Mouse (Mus musculus) brain, adult 2 months (tissue): ENCODE data around the gene Tgm2.

Source experiments
- DNase-seq: peaks from one replicate; pipeline ENCODE4 v3.0.0; 2011; ENCODE audit warnings: low read depth, low spot score

The Tgm2 gene

DNA sequence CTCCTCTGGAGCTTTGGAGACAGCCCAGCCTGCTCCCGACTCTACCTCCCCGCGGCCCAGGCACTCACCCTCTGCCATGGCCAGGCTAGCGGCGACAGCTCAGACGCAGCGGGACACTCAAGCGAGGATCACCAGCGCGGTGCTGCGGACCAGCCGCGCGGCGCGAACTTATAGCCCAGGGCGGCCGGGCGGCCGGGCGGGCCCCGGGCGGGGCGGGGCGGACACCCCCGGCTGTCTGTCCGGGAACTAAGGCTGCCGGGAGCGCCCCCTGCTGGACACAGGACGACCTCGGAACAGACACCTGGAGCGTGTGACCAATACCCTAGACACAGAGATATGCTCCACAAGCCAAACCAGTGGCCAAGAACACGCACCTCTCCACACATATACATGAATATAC lies at the start of gene Tgm2:
Gene Tgm2 (minus strand): TSS at position 214 of the 400 bp plus-strand sequence.
- DNase-seq = peak; percentile 74

DNA sequence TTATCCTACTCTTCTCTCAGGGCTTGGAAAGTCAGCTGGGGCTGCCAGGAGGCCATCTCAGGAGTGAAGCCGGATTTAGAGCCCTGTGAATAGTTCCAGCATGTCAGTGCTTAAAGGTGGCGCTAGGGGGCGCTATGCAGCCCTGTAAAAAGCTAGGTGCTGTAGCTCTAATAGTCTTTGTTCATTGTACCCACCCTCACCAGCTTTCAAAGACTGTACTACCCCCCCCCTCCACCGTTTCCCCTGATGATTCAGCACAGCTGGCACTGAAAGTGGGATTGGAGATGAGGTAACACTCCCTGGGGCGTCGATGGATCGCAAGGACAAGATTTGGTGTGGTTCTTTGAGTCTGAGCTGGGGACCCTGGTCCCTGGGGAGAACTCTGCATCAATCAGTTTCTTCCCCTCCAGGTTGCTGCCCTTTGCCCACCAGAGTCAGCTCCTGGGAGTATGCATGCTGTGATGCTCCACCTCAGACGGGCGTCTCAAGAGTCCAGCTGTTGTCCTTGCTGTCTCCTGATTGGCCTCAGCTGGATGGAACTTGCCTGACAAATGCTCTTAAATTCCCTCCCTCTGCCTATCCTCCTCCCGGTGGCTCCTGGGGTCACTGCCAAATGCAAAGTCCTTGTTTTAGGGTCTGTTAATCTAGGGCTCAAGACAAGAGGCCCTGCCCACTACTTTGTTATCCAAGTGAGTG lies 48.9 kb upstream of the Tgm2 start:
- peak; percentile 80 for DNase-seq

DNA sequence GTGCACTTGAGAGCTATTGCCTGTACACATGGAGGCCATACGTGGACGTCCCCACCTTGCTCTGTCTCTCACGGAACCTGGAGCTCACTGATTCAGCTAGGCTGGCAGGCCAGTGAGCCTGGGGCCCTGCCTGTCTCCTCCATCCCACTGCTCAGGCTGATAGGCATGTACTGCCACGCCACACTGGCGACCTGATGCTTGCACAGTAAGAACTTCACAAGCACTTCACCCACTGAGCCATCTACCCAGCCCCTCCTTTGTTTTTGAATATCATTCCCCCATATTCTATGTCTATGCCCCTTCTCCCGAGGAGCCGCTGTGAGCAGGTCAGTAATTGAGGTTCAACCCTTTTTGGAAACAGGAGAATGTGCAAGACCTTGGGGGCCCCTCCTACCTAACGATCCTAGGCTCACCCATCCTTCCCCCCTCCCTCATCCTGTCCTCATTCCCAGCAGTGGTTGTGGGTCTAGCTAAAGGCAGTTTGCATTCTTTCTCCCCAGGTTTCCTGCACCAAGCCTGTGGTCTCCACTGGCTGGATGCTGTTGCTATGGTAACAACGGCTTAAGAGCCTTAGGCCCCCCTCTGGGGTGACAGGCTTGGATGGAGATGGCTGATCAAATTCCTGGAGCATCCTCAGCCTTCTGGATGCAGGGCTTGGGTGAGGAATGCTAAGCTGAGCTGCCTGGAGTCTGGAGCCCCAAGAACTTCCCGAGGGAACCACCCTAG lies 47.5 kb upstream of the Tgm2 start:
- peak; percentile 40 for DNase-seq

DNA sequence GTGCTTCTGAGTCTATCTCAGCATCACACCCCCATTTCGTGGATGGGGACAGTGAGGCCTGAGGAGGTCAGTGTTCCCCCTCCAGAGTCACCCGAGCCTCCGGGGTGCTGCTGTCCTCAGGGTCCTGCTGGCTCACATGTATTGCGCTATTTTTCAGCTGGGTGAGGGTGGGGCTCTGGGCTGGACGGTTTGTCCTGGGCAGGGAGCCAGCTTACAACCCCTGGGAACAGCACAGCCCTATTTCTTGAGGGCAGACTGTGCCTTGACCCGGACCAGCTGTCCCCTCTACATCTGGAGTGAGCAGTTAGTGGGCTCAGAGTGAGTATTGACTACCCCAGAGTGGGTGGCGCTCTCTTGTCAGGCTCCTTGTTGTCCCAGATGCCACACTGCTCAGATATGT lies 44.9 kb upstream of the Tgm2 start:
- DNase-seq = no peak

DNA sequence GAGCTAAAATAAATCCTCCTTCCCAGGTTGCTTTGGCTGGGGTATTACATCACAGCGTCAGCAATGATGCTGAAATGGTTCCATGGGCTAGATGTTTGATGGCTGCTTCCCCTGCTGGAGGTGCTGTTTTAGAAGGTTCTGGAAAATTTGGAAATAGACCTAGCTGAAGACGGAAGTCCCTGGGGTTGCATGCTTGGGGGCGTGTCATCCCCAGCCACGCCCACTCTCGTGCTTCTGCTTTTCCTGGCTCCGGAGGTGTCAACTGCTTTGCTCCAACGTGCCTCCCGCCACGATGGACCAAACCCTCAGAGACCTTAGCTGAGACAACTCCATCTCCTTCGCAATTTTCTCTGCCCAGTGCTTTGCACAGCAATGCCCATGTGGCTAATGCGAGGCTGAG lies 43.2 kb upstream of the Tgm2 start:
- DNase-seq = no peak

DNA sequence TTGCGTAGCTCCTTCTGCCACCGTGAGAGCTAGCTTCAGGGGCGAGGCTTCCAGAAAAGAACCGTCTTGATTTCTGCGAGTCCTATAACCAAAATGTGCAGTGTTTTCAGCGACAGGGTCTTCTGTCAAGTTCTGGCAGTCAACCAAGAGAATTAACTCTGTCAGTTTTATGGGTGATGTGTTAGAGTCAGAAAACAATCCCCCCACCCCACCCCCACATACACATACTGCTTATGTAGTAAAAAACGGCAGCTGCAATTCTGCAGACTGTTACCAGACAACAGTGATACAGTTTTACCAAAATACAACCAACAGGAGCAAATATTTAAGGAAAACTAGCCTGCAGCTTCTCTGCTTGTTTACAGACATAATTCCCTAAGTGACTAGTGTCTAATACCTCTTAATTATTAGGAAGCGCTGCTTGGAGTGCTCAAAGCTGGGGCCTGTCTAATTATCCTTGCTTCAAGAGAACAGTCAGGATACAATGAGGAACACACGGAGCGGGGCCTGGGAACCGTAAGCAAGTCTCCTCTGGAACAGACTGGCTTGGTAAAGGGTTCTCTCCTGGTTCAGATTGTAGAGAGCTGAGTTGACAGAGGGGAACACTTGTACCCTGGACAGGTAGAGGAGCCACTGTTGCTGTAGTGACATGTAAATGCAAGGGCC lies 40.1 kb upstream of the Tgm2 start:
- DNase-seq = no peak

DNA sequence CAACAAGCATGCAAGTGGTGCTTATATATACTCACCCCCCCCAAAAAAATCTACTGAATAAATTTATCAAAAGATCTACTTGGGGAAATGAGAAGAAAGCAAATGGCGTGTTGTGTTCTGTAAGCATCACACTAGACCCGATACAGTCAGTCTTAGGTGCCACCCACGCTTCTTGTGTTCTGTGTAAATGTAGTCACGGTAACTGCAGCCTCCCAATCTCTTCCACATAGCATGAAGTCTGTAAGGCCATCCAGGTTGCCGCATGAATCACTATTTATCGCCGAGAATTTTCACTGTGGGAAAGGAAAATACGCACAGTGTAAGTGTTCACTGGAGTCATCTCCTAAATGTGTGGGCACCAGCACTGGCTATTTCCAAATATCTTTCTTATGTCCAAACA lies 37.0 kb upstream of the Tgm2 start:
- DNase-seq = peak; percentile 51

DNA sequence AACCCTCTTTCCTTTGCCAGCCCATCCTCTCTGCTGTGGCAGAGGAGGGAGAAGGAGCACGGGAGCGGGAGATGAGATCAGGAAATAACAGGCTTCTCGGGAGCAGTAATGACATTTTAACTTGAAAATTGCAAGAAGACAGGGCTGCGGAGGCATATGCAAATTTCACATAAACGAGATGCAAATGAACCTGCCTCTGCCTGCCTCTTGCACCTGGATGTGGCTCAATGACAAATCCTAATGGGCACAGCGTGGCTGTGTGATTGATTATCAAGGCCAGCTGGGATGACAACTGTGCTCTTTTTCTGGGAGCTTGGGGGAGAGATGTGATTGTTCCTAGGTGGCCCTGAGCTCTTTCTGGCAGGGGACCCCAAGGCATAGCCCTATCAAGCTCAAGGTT lies 35.7 kb upstream of the Tgm2 start:
- peak; percentile 57 for DNase-seq

DNA sequence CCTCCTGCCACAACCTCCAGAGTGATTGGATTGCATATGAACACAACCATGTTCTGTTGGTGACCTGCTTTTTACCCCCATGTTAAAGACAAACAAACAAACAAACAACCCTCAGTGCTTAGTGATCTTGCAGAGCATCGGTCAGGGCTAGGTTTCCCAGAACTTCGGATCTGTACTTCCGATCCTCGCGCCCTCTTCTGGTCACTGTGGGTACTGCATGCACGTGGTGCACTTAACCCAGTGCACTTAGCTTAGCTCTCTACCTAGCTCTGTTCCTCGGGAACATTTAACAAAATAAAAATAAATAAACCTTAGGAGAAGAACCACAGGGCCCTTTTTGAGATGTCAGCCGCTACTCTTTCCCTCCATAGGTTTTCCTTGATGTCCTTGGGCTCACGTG lies 34.6 kb upstream of the Tgm2 start:
- no peak for DNase-seq

DNA sequence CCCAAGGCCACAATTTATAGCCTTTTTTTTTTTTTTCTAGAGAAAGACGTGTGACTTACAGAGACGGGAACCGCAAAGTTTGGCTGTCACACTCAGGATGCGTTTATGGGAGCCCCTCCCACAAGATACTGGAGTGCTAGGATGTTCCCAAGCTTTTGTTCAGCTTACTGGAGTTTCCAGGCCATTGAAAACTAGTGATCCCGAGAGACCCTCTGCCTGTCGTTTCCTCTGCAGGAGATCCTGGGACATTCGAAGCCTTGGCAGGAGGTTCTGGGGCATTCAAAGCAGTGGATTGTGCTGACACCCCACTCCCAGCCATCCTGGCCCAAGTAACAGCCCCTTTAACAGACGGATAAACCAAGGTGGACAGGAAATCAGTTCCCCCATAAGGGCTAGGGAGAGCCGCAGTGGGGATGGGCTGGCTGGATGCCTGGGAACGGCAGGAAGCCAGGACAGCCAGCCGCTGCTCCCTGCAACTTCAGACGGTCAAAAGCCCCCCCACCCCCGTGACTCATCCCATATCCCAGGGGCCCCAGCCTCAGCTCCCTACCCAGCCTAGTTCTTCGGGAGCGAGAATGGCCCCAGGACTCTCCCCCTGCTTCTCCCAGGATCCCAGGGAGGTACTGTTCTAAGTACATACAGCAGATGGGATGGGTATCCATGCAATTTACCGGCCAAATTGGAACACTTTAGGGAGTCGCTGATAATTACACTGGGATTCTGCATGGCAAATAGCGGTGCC lies 33.3 kb upstream of the Tgm2 start:
- no peak for DNase-seq

DNA sequence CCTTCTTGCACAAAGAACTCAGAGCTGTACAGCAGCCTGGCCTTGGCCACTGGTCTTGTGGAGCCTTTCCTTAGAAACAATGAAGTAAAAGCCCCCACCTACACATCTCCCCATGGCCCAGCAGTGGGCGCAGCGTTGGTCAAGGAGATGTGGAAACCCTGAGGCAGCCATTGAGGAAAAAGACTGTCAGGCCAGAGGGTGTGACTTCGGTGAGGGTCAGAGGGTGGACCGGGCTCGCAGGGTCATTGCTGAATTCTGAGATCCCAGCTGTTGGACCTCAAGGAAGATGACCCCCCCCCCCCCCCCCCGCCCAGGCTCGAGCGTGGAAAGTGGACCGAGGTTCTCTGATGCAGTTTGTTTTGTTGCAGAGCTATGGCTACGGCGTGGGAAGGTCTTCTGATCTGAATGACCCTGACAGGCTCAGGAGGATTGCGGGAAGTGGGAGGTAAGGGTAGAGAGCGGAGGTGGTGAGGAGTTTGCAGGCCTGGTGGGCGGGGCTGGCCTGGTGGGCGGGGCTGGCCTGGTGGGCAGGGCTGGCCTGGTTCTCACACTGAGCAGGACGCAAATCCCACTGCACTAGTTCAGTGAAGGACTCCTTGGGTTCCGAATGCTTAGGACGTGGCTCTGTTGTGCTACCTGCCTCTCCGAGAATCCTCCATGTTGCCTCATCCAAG lies 32.6 kb upstream of the Tgm2 start:
- DNase-seq = no peak

DNA sequence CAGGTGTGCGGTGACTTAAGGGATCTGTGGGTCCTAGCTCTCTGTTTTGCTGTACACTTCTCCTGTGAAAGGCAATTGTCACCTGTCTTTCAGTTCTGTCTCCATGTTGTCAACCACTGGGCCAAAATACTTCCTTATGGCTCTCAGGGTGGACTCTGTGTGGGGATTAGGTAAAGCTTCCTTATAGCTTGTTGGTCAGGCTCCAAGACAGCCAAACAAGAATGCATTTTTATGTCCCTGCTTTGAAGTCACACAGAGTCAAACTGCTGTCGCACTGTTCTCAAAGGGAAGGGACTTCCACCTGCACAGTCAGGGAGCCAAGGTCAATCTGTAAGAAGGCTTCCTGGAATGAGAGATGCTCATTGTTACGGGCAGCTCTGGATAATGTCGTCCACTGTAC lies 31.9 kb upstream of the Tgm2 start:
- DNase-seq = no peak

DNA sequence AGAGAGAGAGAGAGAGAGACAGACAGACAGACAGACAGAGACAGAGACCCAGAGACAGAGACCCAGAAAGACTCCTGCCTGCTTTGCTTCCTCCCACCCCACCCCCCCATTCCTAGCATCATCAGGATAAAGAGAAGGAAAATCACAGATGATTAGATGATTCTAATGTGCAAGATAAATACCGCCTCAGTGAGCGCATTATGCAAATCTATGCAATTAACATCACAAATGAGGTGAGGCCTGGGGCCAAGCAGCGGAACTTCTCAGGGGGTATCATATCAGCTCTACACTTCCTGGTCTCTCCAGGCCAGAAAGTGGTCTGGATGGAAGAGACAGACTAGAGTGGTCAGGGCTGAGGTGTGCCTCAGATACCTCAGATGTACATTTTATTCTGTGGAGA lies 31.3 kb upstream of the Tgm2 start:
- no peak for DNase-seq

DNA sequence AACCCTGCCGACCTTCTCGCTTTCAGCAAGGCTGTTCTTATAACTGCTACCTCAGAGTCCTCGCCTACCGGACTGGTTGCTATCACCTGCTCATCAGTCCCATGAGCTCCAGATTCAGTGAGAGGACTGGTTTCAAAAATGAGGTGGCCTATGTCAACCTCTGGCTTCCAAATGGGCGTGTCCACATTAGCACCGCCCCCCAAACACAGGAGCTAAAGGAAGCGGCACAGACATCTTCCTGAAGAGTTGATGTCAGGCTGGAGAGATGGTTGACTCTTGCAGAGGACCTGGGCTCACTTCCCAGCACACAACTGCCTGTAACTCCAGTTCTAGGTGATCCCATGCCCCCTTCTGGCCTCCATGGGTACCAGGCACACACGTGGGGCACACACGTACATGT lies 30.5 kb upstream of the Tgm2 start:
- DNase-seq = no peak

DNA sequence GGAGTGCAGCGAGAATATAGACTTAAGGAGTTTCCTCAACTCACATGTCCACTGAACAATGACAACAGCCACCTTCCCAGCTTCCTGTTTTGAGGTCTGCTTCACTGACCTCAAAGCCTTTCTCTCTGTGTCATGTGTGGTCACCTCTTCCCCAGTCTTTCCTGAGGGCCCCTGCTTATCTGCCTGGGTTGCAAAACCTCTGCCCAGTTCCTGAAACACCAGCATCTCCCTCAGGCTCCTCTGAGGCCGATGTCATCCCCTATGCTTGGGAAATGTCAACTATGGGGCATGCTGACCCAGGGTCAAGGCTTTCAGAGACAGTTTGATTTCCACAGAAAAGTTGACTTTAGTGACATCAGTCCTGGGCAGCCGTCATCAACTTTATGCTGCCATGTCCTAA lies 29.2 kb upstream of the Tgm2 start:
- peak; percentile 37 for DNase-seq

DNA sequence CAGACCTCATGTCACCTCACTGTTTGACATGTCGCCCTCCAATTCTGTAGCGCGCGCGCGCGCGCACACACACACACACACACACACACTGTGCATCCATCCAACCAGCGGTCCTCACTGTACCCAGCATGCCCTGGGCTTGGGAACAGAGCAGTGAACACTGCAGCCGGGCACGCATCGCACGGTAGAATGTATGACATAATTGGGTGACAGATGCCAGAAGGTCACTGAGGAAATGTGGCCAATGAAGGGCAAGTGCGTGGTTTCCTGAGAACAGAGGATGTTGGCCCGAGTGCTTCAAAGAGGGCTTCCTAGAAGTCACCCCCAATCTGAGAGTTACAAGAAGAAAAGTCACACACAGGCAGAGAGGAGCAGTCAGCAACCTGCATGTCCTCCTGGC lies 28.7 kb upstream of the Tgm2 start:
- no peak for DNase-seq

DNA sequence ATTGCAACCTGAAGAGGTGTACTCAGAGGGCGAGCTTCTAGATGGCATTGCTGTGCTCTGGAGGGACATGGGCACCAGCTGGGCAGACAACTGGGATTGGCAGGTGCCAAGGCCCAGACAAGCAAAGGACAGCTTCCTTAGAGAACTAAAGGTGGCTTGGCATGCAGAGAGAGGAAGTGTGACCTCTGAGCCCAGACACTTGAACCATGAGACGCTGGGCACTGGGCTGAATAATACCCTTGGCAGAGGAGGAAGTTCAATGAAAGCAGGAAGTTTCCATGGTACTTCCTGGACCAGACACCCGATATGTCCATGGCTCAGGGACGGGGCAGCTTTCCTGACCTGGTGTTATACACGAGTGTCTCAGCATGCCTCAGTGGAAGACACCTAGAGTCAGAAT lies 28.2 kb upstream of the Tgm2 start:
- peak; percentile 50 for DNase-seq

DNA sequence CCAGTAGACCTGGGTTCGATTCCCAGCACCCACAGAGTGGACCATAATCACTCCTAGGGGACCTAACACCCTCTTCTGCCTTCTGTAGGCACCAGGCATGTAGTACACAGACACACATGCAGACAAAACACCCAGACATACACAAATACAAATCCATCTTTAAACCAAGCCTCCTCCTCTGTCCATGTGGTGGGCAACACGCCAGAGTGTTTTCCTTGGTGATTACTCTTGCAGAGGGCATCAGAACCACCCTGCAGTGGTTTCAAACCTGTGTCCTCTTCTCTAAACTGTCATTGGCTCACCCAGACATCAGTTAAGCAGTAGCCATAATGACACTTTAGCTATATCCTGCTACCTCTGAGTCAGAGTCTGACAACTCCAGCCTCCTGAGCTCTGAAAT lies 24.2 kb upstream of the Tgm2 start:
- no peak for DNase-seq

DNA sequence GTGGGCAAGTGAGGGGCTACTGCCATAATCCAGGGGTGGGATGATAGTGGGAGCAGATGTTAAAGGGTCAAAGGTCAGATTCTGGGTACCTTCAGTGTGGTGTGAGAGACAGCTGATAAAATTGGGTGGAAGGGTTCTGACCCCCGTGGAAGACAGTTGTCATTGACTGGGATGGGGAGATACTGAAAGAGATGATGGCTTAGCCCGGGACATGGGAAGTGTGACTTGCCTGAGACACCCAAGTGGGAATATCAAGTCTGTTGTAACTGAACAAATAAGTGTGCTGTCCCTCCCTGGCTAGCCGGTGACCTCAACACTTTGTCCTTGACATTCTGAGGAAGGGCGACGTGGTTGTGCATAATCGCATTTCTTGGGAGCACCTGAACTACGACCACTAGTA lies 23.5 kb upstream of the Tgm2 start:
- no peak for DNase-seq

DNA sequence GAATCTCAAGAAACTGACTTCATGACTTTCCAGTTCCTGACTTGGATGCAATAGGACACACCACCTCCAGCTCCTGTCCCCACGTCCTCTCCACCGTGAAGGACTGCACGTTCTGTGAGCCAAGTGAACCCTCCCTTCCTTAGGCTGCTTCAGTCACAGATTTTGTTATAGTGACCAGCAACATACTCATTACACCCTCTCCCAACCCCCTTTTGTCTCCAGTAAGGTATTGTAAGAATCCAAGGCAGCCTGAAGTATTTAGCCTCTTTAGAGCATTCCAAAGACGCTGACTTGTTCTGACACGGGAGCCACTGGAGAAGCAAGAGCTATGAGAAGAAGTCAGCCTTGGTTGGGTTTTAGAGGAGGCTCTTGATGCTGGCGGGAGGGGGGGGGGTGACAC lies 23.1 kb upstream of the Tgm2 start:
- no peak for DNase-seq

DNA sequence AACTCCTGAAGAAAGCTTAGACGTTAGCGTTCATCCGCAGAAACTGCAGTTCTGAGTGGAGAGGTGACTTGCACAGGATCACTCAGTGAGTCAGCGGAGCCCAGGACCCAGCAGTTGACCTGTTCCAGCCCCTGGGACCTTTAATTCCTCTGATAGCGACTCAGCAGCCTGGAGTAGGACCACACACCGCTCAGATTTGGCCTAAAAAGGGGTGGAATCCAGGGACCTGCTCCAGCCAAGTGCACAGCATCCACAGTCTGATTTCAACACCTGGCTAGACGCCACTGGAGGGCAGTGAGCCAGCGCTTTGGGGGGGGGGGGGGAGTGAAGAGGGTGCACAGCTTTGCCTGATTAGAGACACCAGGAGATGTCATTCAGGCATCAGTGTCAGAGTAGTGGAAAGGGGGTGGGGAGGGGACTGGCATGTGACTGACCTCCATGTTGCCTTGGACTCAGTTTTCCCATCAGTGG lies 22.5 kb upstream of the Tgm2 start:
- DNase-seq = no peak
